Mouse (Mus musculus) forebrain, embryonic 15.5 days (tissue): Measurements from ENCODE around the gene E2f1. TPM values are rescaled to one million over a fixed set of nuclear protein-coding genes. Genes with fewer than 3 reads are reported as not detected.

Experiments used
- ATAC-seq: fragments of 200-750 bp; cut with Nextera tagmentation; replicated peaks from 2 replicates; pipeline ENCODE4 v1.8.0; 2017; ENCODE audit warnings: mild to moderate bottlenecking, moderate TSS enrichment, moderate library complexity
- H3K27ac ChIP-seq: fragments of 300-500 bp; sonication (generic); replicated peaks from 2 replicates; pipeline ENCODE4 v1.5.1; 2015; ENCODE audit warnings: mild to moderate bottlenecking, inconsistent platforms
- H3K27me3 ChIP-seq: fragments of 300-500 bp; sonication (generic); 2 replicates; pipeline ENCODE4 v1.6.1; 2015; ENCODE audit warnings: inconsistent platforms
- H3K36me3 ChIP-seq: fragments of 300-500 bp; sonication (generic); 2 replicates; pipeline ENCODE4 v1.6.1; 2015; ENCODE audit warnings: mild to moderate bottlenecking, inconsistent platforms
- H3K4me1 ChIP-seq: fragments of 300-500 bp; sonication (generic); 2 replicates; pipeline ENCODE4 v1.6.1; 2015; ENCODE audit warnings: inconsistent platforms
- H3K4me2 ChIP-seq: fragments of 300-500 bp; sonication (generic); replicated peaks from 2 replicates; pipeline ENCODE4 v1.6.1; 2015; ENCODE audit warnings: mild to moderate bottlenecking, inconsistent platforms
- H3K4me3 ChIP-seq: fragments of 300-500 bp; sonication (generic); 2 replicates; pipeline ENCODE4 v1.5.1; 2015; ENCODE audit warnings: mild to moderate bottlenecking, inconsistent platforms
- H3K9ac ChIP-seq: fragments of 300-500 bp; sonication (generic); replicated peaks from 2 replicates; pipeline ENCODE4 v1.6.1; 2015; ENCODE audit warnings: mild to moderate bottlenecking, inconsistent platforms
- H3K9me3 ChIP-seq: fragments of 300-500 bp; sonication (generic); 2 replicates; pipeline ENCODE4 v1.6.1; 2016; ENCODE audit warnings: inconsistent platforms
- WGBS: fragments of 180-500 bp; shearing (Covaris S2); methylation state at CpG from one replicate; pipeline ENCODE4 v1.1.7; 2015; ENCODE audit warnings: mixed read lengths; 5-methylcytosine and 5-hydroxymethylcytosine counted together
- polyA plus RNA-seq: library from polyadenylated mRNA; unstranded; fragments of >200 nt; fragmentation: Nextera tagmentation; extraction: Ambion mirVana; gene quantifications from 2 replicates; pipeline ENCODE4 v1.2.1, GENCODE M21; 2015

Gene E2f1
- polyA plus RNA-seq, 1 experiment from 2014 or later, result 14.1 TPM

- ATAC-seq, result no peak
- H3K9me3 ChIP-seq, result no peaks in the 10 kb centered on the region
- H3K9ac ChIP-seq, result no peak overlapping the region
- H3K36me3 ChIP-seq, result no peaks in the 10 kb centered on the region
- no peak overlapping the region for H3K4me2 ChIP-seq
- WGBS, result 72% methylated on average over 3 of the region's 3 CpGs
- H3K27me3 ChIP-seq, result no peaks in the 10 kb centered on the region
- H3K27ac ChIP-seq, result no peak overlapping the region
- H3K4me3 ChIP-seq, result no peak overlapping the region
- H3K4me1 ChIP-seq, result peaks cover 14% of the 10 kb centered on the region
Observed at GRCm38 (mm10) chr2:154601324-154601723, 31.6 kb upstream of the E2f1 start.

GRCm38 (mm10) chr2:154600586-154600985 lies 30.9 kb upstream of the E2f1 start:
- Histone ChIP-seq H3K27me3 (no peaks in the 10 kb centered on the region), H3K4me3 (no peak overlapping the region), H3K27ac (no peak overlapping the region), H3K36me3 (no peaks in the 10 kb centered on the region), H3K4me1 (peaks cover 14% of the 10 kb centered on the region), H3K4me2 (no peak overlapping the region), H3K9me3 (no peaks in the 10 kb centered on the region), H3K9ac (no peak overlapping the region)
- no peak for ATAC-seq
- 71% methylated on average over 6 of the region's 6 CpGs for WGBS

DNA sequence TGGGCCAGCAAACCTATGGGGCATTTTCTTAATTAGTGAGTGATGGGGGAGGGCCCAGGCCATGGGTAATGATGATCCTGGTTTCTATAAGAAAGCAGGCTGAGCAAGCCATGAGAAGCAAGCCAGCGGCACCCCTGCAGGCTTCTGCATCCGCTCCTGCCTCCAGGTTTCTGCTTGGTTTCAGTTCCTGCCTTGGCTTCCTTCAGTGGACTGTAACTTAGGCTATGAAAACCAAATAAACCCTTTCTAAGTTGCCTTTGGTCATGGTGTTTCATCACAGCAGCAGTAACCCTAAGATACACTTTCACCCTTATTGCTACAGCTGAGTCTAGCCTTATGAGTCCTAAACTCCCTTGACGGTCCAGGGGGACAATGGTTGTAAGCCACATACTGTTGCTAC lies 27.7 kb upstream of the E2f1 start:
- H3K4me3 ChIP-seq, result no peak overlapping the region
- no peaks in the 10 kb centered on the region for H3K4me1 ChIP-seq
- WGBS, result 78% methylated on average over 3 of the region's 3 CpGs
- H3K27ac ChIP-seq, result no peak overlapping the region
- H3K9ac ChIP-seq, result no peak overlapping the region
- no peak for ATAC-seq
- no peaks in the 10 kb centered on the region for H3K27me3 ChIP-seq
- no peak overlapping the region for H3K4me2 ChIP-seq
- H3K9me3 ChIP-seq, result no peaks in the 10 kb centered on the region
- no peaks in the 10 kb centered on the region for H3K36me3 ChIP-seq

GRCm38 (mm10) chr2:154595775-154596174 lies 26.1 kb upstream of the E2f1 start:
- H3K9ac ChIP-seq, result no peak overlapping the region
- no peak for ATAC-seq
- 79% methylated on average over 5 of the region's 5 CpGs for WGBS

GRCm38 (mm10) chr2:154593025-154593424 lies 23.3 kb upstream of the E2f1 start:
- no peak for ATAC-seq
- WGBS, result 69% methylated on average over 3 of the region's 3 CpGs

More at GRCm38 (mm10) chr2:154595775-154596174, 26.1 kb upstream of the E2f1 start:
- no peak overlapping the region for H3K27ac ChIP-seq
- no peak overlapping the region for H3K4me3 ChIP-seq
- no peaks in the 10 kb centered on the region for H3K27me3 ChIP-seq
- H3K4me1 ChIP-seq, result no peaks in the 10 kb centered on the region
- H3K36me3 ChIP-seq, result no peaks in the 10 kb centered on the region
- H3K4me2 ChIP-seq, result no peak overlapping the region
- no peaks in the 10 kb centered on the region for H3K9me3 ChIP-seq

DNA sequence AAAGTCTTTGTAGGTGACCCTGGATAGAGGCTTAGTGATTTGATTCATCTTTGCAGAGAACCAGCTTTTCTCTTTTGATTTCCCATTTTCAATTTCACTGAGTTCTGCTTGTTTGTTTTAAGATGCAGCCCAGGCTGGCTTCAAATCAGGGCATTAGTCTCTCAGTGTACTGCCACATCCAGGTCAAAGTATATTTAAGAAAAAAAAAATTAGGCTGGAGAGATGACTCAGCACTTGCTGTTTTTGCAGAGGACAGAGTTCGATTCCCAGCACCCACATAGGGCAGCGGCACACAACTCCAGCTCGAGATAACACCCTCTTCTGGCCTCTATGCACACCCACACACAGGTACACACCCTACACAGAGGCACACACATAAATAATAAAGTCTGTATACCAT lies 21.5 kb upstream of the E2f1 start:
- Histone ChIP-seq H3K36me3 (no peaks in the 10 kb centered on the region), H3K9me3 (no peaks in the 10 kb centered on the region), H3K4me2 (no peak overlapping the region), H3K4me3 (no peak overlapping the region), H3K27ac (no peak overlapping the region), H3K9ac (no peak overlapping the region), H3K27me3 (no peaks in the 10 kb centered on the region), H3K4me1 (no peaks in the 10 kb centered on the region)
- ATAC-seq, result no peak
- 86% methylated on average over 3 of the region's 3 CpGs for WGBS

More at GRCm38 (mm10) chr2:154593025-154593424, 23.3 kb upstream of the E2f1 start:
- Histone ChIP-seq H3K9me3 (no peaks in the 10 kb centered on the region), H3K4me2 (no peak overlapping the region), H3K27me3 (no peaks in the 10 kb centered on the region), H3K27ac (no peak overlapping the region), H3K4me1 (no peaks in the 10 kb centered on the region), H3K9ac (no peak overlapping the region), H3K4me3 (no peak overlapping the region), H3K36me3 (no peaks in the 10 kb centered on the region)

DNA sequence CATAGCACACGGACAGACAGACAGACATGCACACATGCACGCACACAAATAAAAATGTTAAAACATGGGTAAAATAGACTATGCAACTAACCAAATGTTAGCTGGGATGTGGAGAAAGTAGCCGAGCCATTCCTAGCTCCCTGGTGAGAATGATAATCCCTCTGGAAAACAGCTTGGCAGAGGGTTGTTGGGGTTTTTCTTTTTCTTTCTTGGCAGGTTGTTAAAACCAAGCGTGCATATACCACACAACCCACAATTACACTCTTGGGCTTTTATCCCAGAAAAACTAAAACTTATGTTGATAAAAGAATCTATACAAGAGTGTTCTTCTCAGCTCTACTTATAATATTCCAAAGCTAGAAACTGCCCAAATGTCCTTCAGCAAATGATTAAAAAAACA lies 19.4 kb upstream of the E2f1 start:
- 56% methylated on average over 4 of the region's 4 CpGs for WGBS
- H3K4me3 ChIP-seq, result no peak overlapping the region
- no peak overlapping the region; the same call in 1 of the 2 replicates for H3K27ac ChIP-seq
- no peaks in the 10 kb centered on the region for H3K27me3 ChIP-seq
- no peaks in the 10 kb centered on the region for H3K36me3 ChIP-seq
- H3K4me2 ChIP-seq, result no peak overlapping the region
- no peak overlapping the region for H3K9ac ChIP-seq
- H3K4me1 ChIP-seq, result peaks cover 19% of the 10 kb centered on the region
- H3K9me3 ChIP-seq, result no peaks in the 10 kb centered on the region
- no peak for ATAC-seq

- WGBS, result 80% methylated on average over 5 of the region's 5 CpGs
- H3K4me1 ChIP-seq, result peaks cover 32% of the 10 kb centered on the region
- ATAC-seq, result no peak
- H3K9me3 ChIP-seq, result no peaks in the 10 kb centered on the region
- H3K36me3 ChIP-seq, result no peaks in the 10 kb centered on the region
- no peak overlapping the region for H3K4me3 ChIP-seq
- no peak overlapping the region for H3K27ac ChIP-seq
- H3K9ac ChIP-seq, result no peak overlapping the region
- H3K27me3 ChIP-seq, result no peaks in the 10 kb centered on the region
- no peak overlapping the region for H3K4me2 ChIP-seq
Observed at GRCm38 (mm10) chr2:154586405-154586804, 16.7 kb upstream of the E2f1 start.

GRCm38 (mm10) chr2:154584931-154585601 lies 15.4 kb upstream of the E2f1 start:
- no peak overlapping the region for H3K4me3 ChIP-seq
- H3K36me3 ChIP-seq, result no peaks in the 10 kb centered on the region
- H3K27me3 ChIP-seq, result no peaks in the 10 kb centered on the region
- H3K9ac ChIP-seq, result peak overlapping the region; percentile 16; the same call in 1 of the 2 replicates
- no peaks in the 10 kb centered on the region for H3K9me3 ChIP-seq
- WGBS, result 49% methylated on average over 17 of the region's 17 CpGs
- peaks cover 32% of the 10 kb centered on the region for H3K4me1 ChIP-seq
- no peak for ATAC-seq
- H3K27ac ChIP-seq, result peak overlapping the region; percentile 88
- no peak overlapping the region for H3K4me2 ChIP-seq

DNA sequence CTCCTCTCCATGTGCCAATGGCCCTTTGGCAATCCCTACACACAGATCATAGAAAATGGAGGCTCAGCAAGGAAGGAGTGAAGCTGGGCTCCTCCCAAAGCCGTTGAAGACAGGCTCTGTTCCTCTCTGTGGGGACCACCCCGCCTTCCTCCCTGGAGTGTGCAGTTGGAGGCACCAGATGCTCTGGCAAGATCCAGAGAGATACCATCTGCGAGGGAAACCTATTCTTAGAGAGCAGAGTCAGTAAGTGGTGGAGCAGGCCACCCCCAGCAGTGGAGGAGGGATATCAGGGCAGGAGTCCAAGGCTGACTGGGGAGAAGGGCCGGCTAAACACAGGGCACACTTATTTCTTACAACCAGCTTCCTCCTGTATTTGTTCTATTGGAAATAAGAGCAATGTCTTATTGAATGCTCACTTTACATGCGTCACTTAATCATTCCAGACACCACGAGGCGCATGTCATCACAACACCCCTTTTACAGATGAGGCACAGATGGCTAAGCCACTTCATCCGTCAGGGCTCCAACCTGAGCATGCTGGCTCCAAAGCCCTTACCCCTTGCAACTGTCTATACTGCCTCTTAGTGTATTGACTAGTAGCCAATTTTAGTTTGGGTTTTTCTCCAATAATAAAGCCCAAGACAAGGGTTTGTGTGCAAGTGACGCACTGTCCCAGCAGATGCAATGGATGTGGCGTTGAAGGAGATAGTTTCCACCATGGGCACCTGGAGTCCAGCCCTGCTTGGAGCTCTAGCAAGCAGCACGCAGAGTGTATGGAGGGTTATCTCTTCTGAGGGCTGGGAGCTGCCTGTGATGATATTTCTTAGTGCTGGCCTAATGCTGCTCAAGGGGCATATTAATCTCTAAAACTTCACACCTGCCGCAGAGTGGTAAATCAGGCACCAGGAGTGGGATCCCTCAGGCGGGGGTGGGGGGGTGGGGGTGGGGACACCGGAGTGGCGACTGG lies 14.5 kb upstream of the E2f1 start:
- peaks cover 32% of the 10 kb centered on the region for H3K4me1 ChIP-seq
- H3K9me3 ChIP-seq, result no peaks in the 10 kb centered on the region
- peak overlapping the region; percentile 88 for H3K27ac ChIP-seq
- peak; percentile 95 for ATAC-seq
- H3K36me3 ChIP-seq, result no peaks in the 10 kb centered on the region
- no peak overlapping the region for H3K4me3 ChIP-seq
- H3K27me3 ChIP-seq, result no peaks in the 10 kb centered on the region
- H3K9ac ChIP-seq, result no peak overlapping the region
- 43% methylated on average over 15 of the region's 15 CpGs for WGBS
- peak overlapping the region; percentile 0; the same call in 1 of the 2 replicates for H3K4me2 ChIP-seq

GRCm38 (mm10) chr2:154581421-154581820 lies 11.7 kb upstream of the E2f1 start:
- H3K27me3 ChIP-seq, result no peaks in the 10 kb centered on the region
- no peak overlapping the region for H3K4me2 ChIP-seq
- 97% methylated on average over 1 of the region's 1 CpGs for WGBS
- no peak overlapping the region for H3K4me3 ChIP-seq
- no peak overlapping the region for H3K27ac ChIP-seq
- H3K9ac ChIP-seq, result no peak overlapping the region
- no peaks in the 10 kb centered on the region for H3K36me3 ChIP-seq
- peaks cover 44% of the 10 kb centered on the region for H3K4me1 ChIP-seq
- no peaks in the 10 kb centered on the region for H3K9me3 ChIP-seq
- ATAC-seq, result no peak

GRCm38 (mm10) chr2:154580586-154580985 lies 10.9 kb upstream of the E2f1 start:
- Histone ChIP-seq H3K9me3 (no peaks in the 10 kb centered on the region), H3K9ac (no peak overlapping the region), H3K27ac (no peak overlapping the region; the same call in 1 of the 2 replicates), H3K36me3 (no peaks in the 10 kb centered on the region), H3K4me1 (peaks cover 40% of the 10 kb centered on the region), H3K4me3 (no peak overlapping the region), H3K27me3 (no peaks in the 10 kb centered on the region), H3K4me2 (no peak overlapping the region)
- WGBS, result 76% methylated on average over 8 of the region's 8 CpGs
- no peak for ATAC-seq
